Mouse (Mus musculus): ENCODE measurements around the gene Slc16a13. TPM values are rescaled to one million over a fixed set of nuclear protein-coding genes. Genes with fewer than 3 reads are reported as not detected.
A peak's percentile ranks its signal among the peaks of the same experiment; 100 is the strongest.
"Not testable (repeated sequence)": the region's sequence is repeated elsewhere in the genome, so short reads cannot be mapped to it uniquely, and the experiment has no call there.

The Slc16a13 gene
- polyA plus RNA-seq, 1 experiment from 2014 or later, result 11.6 TPM

GRCm38 (mm10) chr11:70174491-70174890 lies 46.4 kb downstream of the Slc16a13 start:
- H3K27me3 ChIP-seq (replicated peaks; ENCODE audit: low read depth, poor library complexity, severe bottlenecking), result no peaks in the 10 kb centered on the region
- no peak overlapping the region for H3K27ac ChIP-seq (replicated peaks)
- H3K4me3 ChIP-seq, result no peak overlapping the region
- WGBS, result 83% methylated on average over 4 of the region's 4 CpGs
- no peaks in the 10 kb centered on the region for H3K4me1 ChIP-seq
- H3K36me3 ChIP-seq (replicated peaks), result no peaks in the 10 kb centered on the region
- no peak for DNase-seq (ENCODE audit: low spot score)
- H3K9me3 ChIP-seq, result no peaks in the 10 kb centered on the region

DNA sequence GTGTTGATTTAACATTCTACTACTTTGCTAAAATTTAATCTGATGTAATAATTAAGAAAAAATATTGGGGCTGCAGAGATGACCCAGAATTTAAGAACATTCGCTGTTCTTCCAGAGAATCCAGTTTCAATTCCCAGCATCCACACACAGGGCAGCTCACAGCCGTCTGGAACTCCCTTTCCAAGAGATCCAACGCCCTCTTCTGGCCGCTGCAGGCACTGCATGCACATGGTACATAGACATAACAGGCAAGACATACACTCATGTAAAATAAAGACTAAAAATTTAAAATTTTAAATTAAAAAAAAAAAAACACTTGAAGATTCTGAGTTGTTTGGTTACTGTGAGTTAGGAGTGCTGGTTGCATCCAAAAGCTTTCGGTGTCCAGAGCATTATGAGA lies 48.6 kb downstream of the Slc16a13 start:
- H3K4me1 ChIP-seq, result peaks cover 11% of the 10 kb centered on the region
- 50% methylated on average over 5 of the region's 5 CpGs for WGBS
- no peaks in the 10 kb centered on the region for H3K27me3 ChIP-seq (replicated peaks; ENCODE audit: low read depth, poor library complexity, severe bottlenecking)
- H3K9me3 ChIP-seq, result no peaks in the 10 kb centered on the region
- no peak overlapping the region for H3K4me3 ChIP-seq
- no peaks in the 10 kb centered on the region for H3K36me3 ChIP-seq (replicated peaks)
- DNase-seq (ENCODE audit: low spot score), result no peak
- H3K27ac ChIP-seq (replicated peaks), result no peak overlapping the region

- 51% methylated on average over 3 of the region's 3 CpGs for WGBS
- DNase-seq (ENCODE audit: low spot score), result no peak
- peaks cover 11% of the 10 kb centered on the region for H3K4me1 ChIP-seq
These were observed 49.0 kb downstream of the Slc16a13 start for GRCm38 (mm10) chr11:70171847-70172246.

GRCm38 (mm10) chr11:70171181-70171580 lies 49.7 kb downstream of the Slc16a13 start:
- no peak overlapping the region for H3K4me3 ChIP-seq
- H3K4me1 ChIP-seq, result peaks cover 11% of the 10 kb centered on the region
- H3K27ac ChIP-seq (replicated peaks), result no peak overlapping the region
- no peaks in the 10 kb centered on the region for H3K27me3 ChIP-seq (replicated peaks; ENCODE audit: low read depth, poor library complexity, severe bottlenecking)
- H3K36me3 ChIP-seq (replicated peaks), result no peaks in the 10 kb centered on the region
- DNase-seq (ENCODE audit: low spot score), result no peak
- no peaks in the 10 kb centered on the region for H3K9me3 ChIP-seq
- WGBS, result 81% methylated on average over 7 of the region's 7 CpGs

More at GRCm38 (mm10) chr11:70171847-70172246, 49.0 kb downstream of the Slc16a13 start:
- H3K27ac ChIP-seq (replicated peaks), result no peak overlapping the region
- no peak overlapping the region for H3K4me3 ChIP-seq
- H3K36me3 ChIP-seq (replicated peaks), result no peaks in the 10 kb centered on the region
- H3K27me3 ChIP-seq (replicated peaks; ENCODE audit: low read depth, poor library complexity, severe bottlenecking), result no peaks in the 10 kb centered on the region
- no peaks in the 10 kb centered on the region for H3K9me3 ChIP-seq

DNA sequence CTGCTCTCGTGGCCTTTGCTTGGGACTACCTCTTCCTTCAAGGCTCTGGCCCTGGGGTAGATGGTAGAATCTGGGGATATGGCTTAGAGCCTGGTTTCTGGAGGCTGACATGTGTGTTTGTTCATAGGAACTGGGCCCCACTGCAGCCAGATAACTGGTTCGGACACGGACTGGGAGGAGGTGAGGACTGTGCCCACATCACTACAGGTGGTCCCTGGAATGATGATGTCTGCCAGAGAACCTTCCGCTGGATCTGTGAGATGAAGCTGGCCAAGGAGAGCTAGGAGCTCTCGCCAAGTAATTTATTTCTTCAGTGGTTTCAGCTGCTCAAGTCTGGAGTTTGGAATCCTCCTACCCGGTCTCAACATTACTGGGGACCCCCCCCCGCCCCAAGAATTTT lies 50.6 kb downstream of the Slc16a13 start:
- H3K27me3 ChIP-seq (replicated peaks; ENCODE audit: low read depth, poor library complexity, severe bottlenecking), result no peaks in the 10 kb centered on the region
- H3K4me1 ChIP-seq, result peaks cover 11% of the 10 kb centered on the region
- WGBS, result 82% methylated on average over 7 of the region's 7 CpGs
- no peaks in the 10 kb centered on the region for H3K36me3 ChIP-seq (replicated peaks)
- no peak for DNase-seq (ENCODE audit: low spot score)
- H3K9me3 ChIP-seq, result no peaks in the 10 kb centered on the region
- H3K27ac ChIP-seq (replicated peaks), result no peak overlapping the region
- no peak overlapping the region for H3K4me3 ChIP-seq

- H3K27ac ChIP-seq (replicated peaks); H3K27me3 ChIP-seq (replicated peaks; ENCODE audit: low read depth, poor library complexity, severe bottlenecking); H3K4me3 ChIP-seq; DNase-seq (ENCODE audit: low spot score); H3K36me3 ChIP-seq (replicated peaks); H3K9me3 ChIP-seq: not testable (repeated sequence)
- H3K4me1 ChIP-seq, result peaks cover 11% of the 10 kb centered on the region
- 90% methylated on average over 7 of the region's 7 CpGs for WGBS
These were observed 51.4 kb downstream of the Slc16a13 start for GRCm38 (mm10) chr11:70169471-70169870.

- H3K36me3 ChIP-seq (replicated peaks), result no peaks in the 10 kb centered on the region
- WGBS, result 61% methylated on average over 7 of the region's 7 CpGs
- no peak for DNase-seq (ENCODE audit: low spot score)
- no peak overlapping the region for H3K27ac ChIP-seq (replicated peaks)
- no peak overlapping the region for H3K4me3 ChIP-seq
- no peaks in the 10 kb centered on the region for H3K27me3 ChIP-seq (replicated peaks; ENCODE audit: low read depth, poor library complexity, severe bottlenecking)
- H3K9me3 ChIP-seq, result no peaks in the 10 kb centered on the region
- H3K4me1 ChIP-seq, result peaks cover 11% of the 10 kb centered on the region
These were observed 52.7 kb downstream of the Slc16a13 start for GRCm38 (mm10) chr11:70168136-70168535.

MicroRNAs encoded within 50 kb of the gene (microRNA counts, 519-probe panel; counts per million panel counts)
- microRNA mmu-miR-195, result 188 counts per million, percentile 57 among the panel's probes with 10 or more counts
- microRNA mmu-miR-497, result 188 counts per million, percentile 57 among the panel's probes with 10 or more counts

Small RNAs within 50 kb of the gene (microRNA-seq; reads per million reads assigned to microRNA genes)
- 376 reads per million, percentile 65 among the genes with 10 or more reads in this experiment for gene Mir195a
- not detected for gene Mir497
- not detected for gene Mir497b

Other genes with a start within 250 kb of the Slc16a13 start
- 23.9 and 25.3 TPM in 2 replicates for gene Ctdnep1, start 239.9 kb downstream of the Slc16a13 start, polyA plus RNA-seq (2016; fragmentation: Nextera tagmentation; extraction: Ambion mirVana)
- gene Elp5, start 238.5 kb downstream of the Slc16a13 start, polyA plus RNA-seq (2016; fragmentation: Nextera tagmentation; extraction: Ambion mirVana), result 157 and 161 TPM in 2 replicates
- gene Gabarap, start 229.9 kb downstream of the Slc16a13 start, polyA plus RNA-seq (2016; fragmentation: Nextera tagmentation; extraction: Ambion mirVana), result 317 and 331 TPM in 2 replicates
- gene Phf23, start 225.3 kb downstream of the Slc16a13 start, polyA plus RNA-seq (2016; fragmentation: Nextera tagmentation; extraction: Ambion mirVana), result 96.5 and 98.3 TPM in 2 replicates
- 59.0 and 59.8 TPM in 2 replicates for gene Dvl2, start 220.5 kb downstream of the Slc16a13 start, polyA plus RNA-seq (2016; fragmentation: Nextera tagmentation; extraction: Ambion mirVana)
- gene Acadvl, start 205.7 kb downstream of the Slc16a13 start, polyA plus RNA-seq (2016; fragmentation: Nextera tagmentation; extraction: Ambion mirVana), result 42.2 and 46.3 TPM in 2 replicates
- gene Dlg4, start 204.1 kb downstream of the Slc16a13 start, polyA plus RNA-seq (2016; fragmentation: Nextera tagmentation; extraction: Ambion mirVana), result 12.6 and 13.2 TPM in 2 replicates
- 0.55 and 0.70 TPM in 2 replicates for gene Asgr1, start 167.0 kb downstream of the Slc16a13 start, polyA plus RNA-seq (2016; fragmentation: Nextera tagmentation; extraction: Ambion mirVana)
- not detected in 2 replicates for gene Asgr2, start 128.4 kb downstream of the Slc16a13 start, polyA plus RNA-seq (2016; fragmentation: Nextera tagmentation; extraction: Ambion mirVana)
- 0.14 TPM in 1 of 2 replicates, not detected in the other for gene Mgl2, start 90.7 kb downstream of the Slc16a13 start, polyA plus RNA-seq (2016; fragmentation: Nextera tagmentation; extraction: Ambion mirVana)
- 0.26 TPM in 1 of 2 replicates, not detected in the other for gene Clec10a, start 64.9 kb downstream of the Slc16a13 start, polyA plus RNA-seq (2016; fragmentation: Nextera tagmentation; extraction: Ambion mirVana)
- 0.72 and 1.2 TPM in 2 replicates for gene Slc16a11, start 8.3 kb downstream of the Slc16a13 start, polyA plus RNA-seq (2016; fragmentation: Nextera tagmentation; extraction: Ambion mirVana)
- gene Bcl6b, start 8.7 kb upstream of the Slc16a13 start, polyA plus RNA-seq (2016; fragmentation: Nextera tagmentation; extraction: Ambion mirVana), result 5.0 and 7.2 TPM in 2 replicates
- 210 and 215 TPM in 2 replicates for gene 0610010K14Rik, start 16.9 kb upstream of the Slc16a13 start, polyA plus RNA-seq (2016; fragmentation: Nextera tagmentation; extraction: Ambion mirVana)
- 7.9 and 10.7 TPM in 2 replicates for gene Gm21988, start 18.8 kb upstream of the Slc16a13 start, polyA plus RNA-seq (2016; fragmentation: Nextera tagmentation; extraction: Ambion mirVana)
- gene Rnasek, start 18.8 kb upstream of the Slc16a13 start, polyA plus RNA-seq (2016; fragmentation: Nextera tagmentation; extraction: Ambion mirVana), result 96.4 and 106 TPM in 2 replicates
- gene Alox12, start 34.3 kb upstream of the Slc16a13 start, polyA plus RNA-seq (2016; fragmentation: Nextera tagmentation; extraction: Ambion mirVana), result 2.7 and 3.9 TPM in 2 replicates
- not detected in 2 replicates for gene Alox12e, start 101.6 kb upstream of the Slc16a13 start, polyA plus RNA-seq (2016; fragmentation: Nextera tagmentation; extraction: Ambion mirVana)
- gene Alox15, start 131.0 kb upstream of the Slc16a13 start, polyA plus RNA-seq (2016; fragmentation: Nextera tagmentation; extraction: Ambion mirVana), result 0.11 and 0.29 TPM in 2 replicates
- gene Pelp1, start 189.0 kb upstream of the Slc16a13 start, polyA plus RNA-seq (2016; fragmentation: Nextera tagmentation; extraction: Ambion mirVana), result 60.7 and 62.0 TPM in 2 replicates
- 28.4 and 29.4 TPM in 2 replicates for gene Arrb2, start 211.6 kb upstream of the Slc16a13 start, polyA plus RNA-seq (2016; fragmentation: Nextera tagmentation; extraction: Ambion mirVana)
- gene Med11, start 230.9 kb upstream of the Slc16a13 start, polyA plus RNA-seq (2016; fragmentation: Nextera tagmentation; extraction: Ambion mirVana), result 44.1 TPM in 2 replicates
- 0.16 and 0.45 TPM in 2 replicates for gene Zmynd15, start 238.4 kb upstream of the Slc16a13 start, polyA plus RNA-seq (2016; fragmentation: Nextera tagmentation; extraction: Ambion mirVana)
- 0.39 and 0.65 TPM in 2 replicates for gene Cxcl16, start 238.9 kb upstream of the Slc16a13 start, polyA plus RNA-seq (2016; fragmentation: Nextera tagmentation; extraction: Ambion mirVana)